Mouse (Mus musculus): ENCODE data around the gene Cgn. TPM values are rescaled to one million over a fixed set of nuclear protein-coding genes. Genes with fewer than 3 reads are reported as not detected.

Gene Cgn
- polyA plus RNA-seq, 2 experiments, result 4.6 to 8.0 TPM

GRCm38 (mm10) chr3:94804976-94805375, 18.7 kb upstream of the Cgn start:
- Histone ChIP-seq H3K9me3 (ENCODE audit: control insufficient read depth, low read length) (no peaks in the 10 kb centered on the region), H3K4me1 (ENCODE audit: control insufficient read depth, insufficient read depth, low read length) (peaks cover 8% of the 10 kb centered on the region; the same call in 1 of the 2 replicates), H3K27me3 (ENCODE audit: control insufficient read depth, insufficient read depth, low read length) (no peaks in the 10 kb centered on the region), H3K36me3 (ENCODE audit: control insufficient read depth, insufficient read depth, low read length) (no peaks in the 10 kb centered on the region), H3K4me3 (replicated peaks; ENCODE audit: low read length) (no peak overlapping the region), H3K4me2 (replicated peaks; ENCODE audit: low read depth, low read length, severe bottlenecking) (0 out of 2 replicates have a peak overlapping the region, but pooled peaks have one; percentile 2), H3K9ac (ENCODE audit: low read depth, low read length, severe bottlenecking) (no peak overlapping the region), H3K27ac (replicated peaks; ENCODE audit: low read depth, low read length) (peak overlapping the region; percentile 56; the same call in 1 of the 2 replicates)
- WGBS, result 83% methylated on average over 4 of the region's 4 CpGs
- no peak for TF ChIP-seq POLR2A (IDR thresholded peaks at IDR 0.05; ENCODE audit: borderline replicate concordance, extremely low read depth, insufficient read depth, insufficient read length)
- ATAC-seq (ENCODE audit: low FRiP score, low read depth) (no peak), DNase-seq (ENCODE audit: low spot score) (no peak)

- ATAC-seq (ENCODE audit: low FRiP score, low read depth) (no peak), DNase-seq (ENCODE audit: low spot score) (no peak)
- 13% methylated on average over 10 of the region's 10 CpGs for WGBS
- Histone ChIP-seq H3K4me2 (replicated peaks; ENCODE audit: low read depth, low read length, severe bottlenecking) (0 out of 2 replicates have a peak overlapping the region, but pooled peaks have one; percentile 2), H3K9me3 (ENCODE audit: control insufficient read depth, low read length) (no peaks in the 10 kb centered on the region), H3K4me3 (replicated peaks; ENCODE audit: low read length) (no peak overlapping the region), H3K27me3 (ENCODE audit: control insufficient read depth, insufficient read depth, low read length) (no peaks in the 10 kb centered on the region), H3K9ac (ENCODE audit: low read depth, low read length, severe bottlenecking) (no peak overlapping the region), H3K36me3 (ENCODE audit: control insufficient read depth, insufficient read depth, low read length) (no peaks in the 10 kb centered on the region), H3K27ac (replicated peaks; ENCODE audit: low read depth, low read length) (peak overlapping the region; percentile 56; the same call in 1 of the 2 replicates), H3K4me1 (ENCODE audit: control insufficient read depth, insufficient read depth, low read length) (peaks cover 8% of the 10 kb centered on the region; the same call in 1 of the 2 replicates)
- no peak for TF ChIP-seq POLR2A (IDR thresholded peaks at IDR 0.05; ENCODE audit: borderline replicate concordance, extremely low read depth, insufficient read depth, insufficient read length)
Observed at GRCm38 (mm10) chr3:94804146-94804545, 17.9 kb upstream of the Cgn start.

- no peak for ATAC-seq (ENCODE audit: low FRiP score, low read depth)
- no peaks in the 10 kb centered on the region for H3K27me3 ChIP-seq (ENCODE audit: control insufficient read depth, insufficient read depth, low read length)
- no peak overlapping the region for H3K27ac ChIP-seq (replicated peaks; ENCODE audit: low read depth, low read length)
- DNase-seq (ENCODE audit: low spot score), result no peak
- no peaks in the 10 kb centered on the region for H3K36me3 ChIP-seq (ENCODE audit: control insufficient read depth, insufficient read depth, low read length)
- TF ChIP-seq POLR2A (IDR thresholded peaks at IDR 0.05; ENCODE audit: borderline replicate concordance, extremely low read depth, insufficient read depth, insufficient read length), result no peak
- no peak overlapping the region for H3K4me3 ChIP-seq (replicated peaks; ENCODE audit: low read length)
- H3K9me3 ChIP-seq (ENCODE audit: control insufficient read depth, low read length), result no peaks in the 10 kb centered on the region
- H3K4me1 ChIP-seq (ENCODE audit: control insufficient read depth, insufficient read depth, low read length), result no peaks in the 10 kb centered on the region
- H3K4me2 ChIP-seq (replicated peaks; ENCODE audit: low read depth, low read length, severe bottlenecking), result no peak overlapping the region
- no peak overlapping the region for H3K9ac ChIP-seq (ENCODE audit: low read depth, low read length, severe bottlenecking)
Observed at GRCm38 (mm10) chr3:94796181-94796580, 9.9 kb upstream of the Cgn start.

- 41% methylated on average over 7 of the region's 7 CpGs for WGBS
- TF ChIP-seq POLR2A (IDR thresholded peaks at IDR 0.05; ENCODE audit: borderline replicate concordance, extremely low read depth, insufficient read depth, insufficient read length), result no peak
- Histone ChIP-seq H3K36me3 (ENCODE audit: control insufficient read depth, insufficient read depth, low read length) (no peaks in the 10 kb centered on the region), H3K27ac (replicated peaks; ENCODE audit: low read depth, low read length) (no peak overlapping the region), H3K4me1 (ENCODE audit: control insufficient read depth, insufficient read depth, low read length) (no peaks in the 10 kb centered on the region), H3K4me3 (replicated peaks; ENCODE audit: low read length) (no peak overlapping the region), H3K27me3 (ENCODE audit: control insufficient read depth, insufficient read depth, low read length) (no peaks in the 10 kb centered on the region), H3K9me3 (ENCODE audit: control insufficient read depth, low read length) (no peaks in the 10 kb centered on the region), H3K9ac (ENCODE audit: low read depth, low read length, severe bottlenecking) (no peak overlapping the region), H3K4me2 (replicated peaks; ENCODE audit: low read depth, low read length, severe bottlenecking) (no peak overlapping the region)
- DNase-seq (ENCODE audit: low spot score), result no peak
- ATAC-seq (ENCODE audit: low FRiP score, low read depth), result no peak
Observed at GRCm38 (mm10) chr3:94795596-94796140, 9.4 kb upstream of the Cgn start.

GRCm38 (mm10) chr3:94794359-94794758, 8.1 kb upstream of the Cgn start:
- H3K9ac ChIP-seq (ENCODE audit: low read depth, low read length, severe bottlenecking), result no peak overlapping the region
- ATAC-seq (ENCODE audit: low FRiP score, low read depth), result no peak
- no peak overlapping the region for H3K27ac ChIP-seq (replicated peaks; ENCODE audit: low read depth, low read length)
- no peak for TF ChIP-seq POLR2A (IDR thresholded peaks at IDR 0.05; ENCODE audit: borderline replicate concordance, extremely low read depth, insufficient read depth, insufficient read length)
- no peaks in the 10 kb centered on the region for H3K36me3 ChIP-seq (ENCODE audit: control insufficient read depth, insufficient read depth, low read length)
- H3K4me1 ChIP-seq (ENCODE audit: control insufficient read depth, insufficient read depth, low read length), result no peaks in the 10 kb centered on the region
- no peak overlapping the region for H3K4me3 ChIP-seq (replicated peaks; ENCODE audit: low read length)
- no peaks in the 10 kb centered on the region for H3K27me3 ChIP-seq (ENCODE audit: control insufficient read depth, insufficient read depth, low read length)
- DNase-seq (ENCODE audit: low spot score), result no peak
- no peaks in the 10 kb centered on the region for H3K9me3 ChIP-seq (ENCODE audit: control insufficient read depth, low read length)
- no peak overlapping the region for H3K4me2 ChIP-seq (replicated peaks; ENCODE audit: low read depth, low read length, severe bottlenecking)
- WGBS, result 73% methylated on average over 2 of the region's 2 CpGs
